Mouse (Mus musculus) cerebellum, adult 2 months (tissue): ENCODE results near the gene Fam135a.

Experiments
- CTCF ChIP-seq: fragments of 200-500 bp; IDR thresholded peaks from 2 replicates; pipeline ENCODE4 v1.5.1; 2011; ENCODE audit warnings: low read depth, mild to moderate bottlenecking, control low read depth, low read length, moderate library complexity, borderline replicate concordance; ENCODE audit not compliant: insufficient read depth
- POLR2A ChIP-seq: fragments of 200-500 bp; IDR thresholded peaks from 2 replicates; pipeline ENCODE4 v1.6.1; 2011; ENCODE audit warnings: low read length, control low read depth, borderline replicate concordance; ENCODE audit not compliant: insufficient read depth

- TF ChIP-seq POLR2A, result no peak
- TF ChIP-seq CTCF, result no peak
These were observed 90.1 kb downstream of the Fam135a start for GRCm38 (mm10) chr1:24010016-24010415.
